Mouse (Mus musculus): ENCODE measurements around the gene Spast.

DNA sequence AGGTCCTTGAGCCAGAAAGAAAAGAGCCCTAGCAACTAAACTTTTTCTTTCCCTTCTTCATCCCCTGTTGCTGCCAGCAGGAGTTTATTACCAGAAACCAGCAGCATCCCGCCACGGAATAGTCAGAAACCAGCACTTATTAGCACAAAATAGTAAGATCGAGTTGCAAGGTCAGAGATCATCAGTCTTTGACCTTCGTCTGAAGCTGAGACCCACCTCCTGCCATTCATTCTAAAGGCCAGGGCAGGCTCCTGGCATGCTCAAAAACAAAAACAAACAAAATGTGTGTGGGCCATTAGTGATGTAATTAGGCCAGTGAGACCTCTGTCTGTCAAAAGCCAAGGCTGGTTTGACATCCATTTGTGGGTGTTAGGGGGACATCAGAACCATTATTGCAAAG is 79.4 kb downstream of the Spast start:
- no peak for TF ChIP-seq CTCF (IDR thresholded peaks at IDR 0.05; ENCODE audit: low read depth, low read length)
- TF ChIP-seq POLR2A (IDR thresholded peaks at IDR 0.05; ENCODE audit: extremely low read depth, insufficient read depth, low read length): no peak

Data from liver, adult 2 months (tissue).